Mouse (Mus musculus) forebrain, embryonic 15.5 days (tissue): ENCODE results near the gene Ffar2. TPM values are rescaled to one million over a fixed set of nuclear protein-coding genes. Genes with fewer than 3 reads are reported as not detected.

Source experiments
- ATAC-seq: fragments of 200-750 bp; cut with Nextera tagmentation; replicated peaks from 2 replicates; pipeline ENCODE4 v1.8.0; 2017; ENCODE audit warnings: mild to moderate bottlenecking, moderate TSS enrichment, moderate library complexity
- H3K27ac ChIP-seq: fragments of 300-500 bp; sonication (generic); replicated peaks from 2 replicates; pipeline ENCODE4 v1.5.1; 2015; ENCODE audit warnings: mild to moderate bottlenecking, inconsistent platforms
- H3K27me3 ChIP-seq: fragments of 300-500 bp; sonication (generic); 2 replicates; pipeline ENCODE4 v1.6.1; 2015; ENCODE audit warnings: inconsistent platforms
- H3K36me3 ChIP-seq: fragments of 300-500 bp; sonication (generic); 2 replicates; pipeline ENCODE4 v1.6.1; 2015; ENCODE audit warnings: mild to moderate bottlenecking, inconsistent platforms
- H3K4me1 ChIP-seq: fragments of 300-500 bp; sonication (generic); 2 replicates; pipeline ENCODE4 v1.6.1; 2015; ENCODE audit warnings: inconsistent platforms
- H3K4me2 ChIP-seq: fragments of 300-500 bp; sonication (generic); replicated peaks from 2 replicates; pipeline ENCODE4 v1.6.1; 2015; ENCODE audit warnings: mild to moderate bottlenecking, inconsistent platforms
- H3K4me3 ChIP-seq: fragments of 300-500 bp; sonication (generic); 2 replicates; pipeline ENCODE4 v1.5.1; 2015; ENCODE audit warnings: mild to moderate bottlenecking, inconsistent platforms
- H3K9ac ChIP-seq: fragments of 300-500 bp; sonication (generic); replicated peaks from 2 replicates; pipeline ENCODE4 v1.6.1; 2015; ENCODE audit warnings: mild to moderate bottlenecking, inconsistent platforms
- H3K9me3 ChIP-seq: fragments of 300-500 bp; sonication (generic); 2 replicates; pipeline ENCODE4 v1.6.1; 2016; ENCODE audit warnings: inconsistent platforms
- WGBS: fragments of 180-500 bp; shearing (Covaris S2); methylation state at CpG from one replicate; pipeline ENCODE4 v1.1.7; 2015; ENCODE audit warnings: mixed read lengths; 5-methylcytosine and 5-hydroxymethylcytosine counted together
- polyA plus RNA-seq: library from polyadenylated mRNA; unstranded; fragments of >200 nt; fragmentation: Nextera tagmentation; extraction: Ambion mirVana; gene quantifications from 2 replicates; pipeline ENCODE4 v1.2.1, GENCODE M21; 2015

The Ffar2 gene
- 0.17 and 0.24 TPM in 2 replicates for polyA plus RNA-seq

- Histone ChIP-seq H3K9ac (no peak within 1 kb of the TSS), H3K4me1 (no peaks in the 10 kb centered on the region), H3K4me2 (no peak within 1 kb of the TSS), H3K27ac (no peak within 1 kb of the TSS), H3K4me3 (no peak within 1 kb of the TSS), H3K9me3 (no peaks in the 10 kb centered on the region), H3K27me3 (no peaks in the 10 kb centered on the region), H3K36me3 (no peaks in the 10 kb centered on the region)
- 90% methylated on average over 18 of the region's 18 CpGs for WGBS
- no peak for ATAC-seq
Observed at GRCm38 (mm10) chr7:30823675-30824074, at the start of gene Ffar2. Gene Ffar2, minus strand, starts transcription at chr7:30823775.

- no peak for ATAC-seq
- Histone ChIP-seq H3K36me3 (no peaks in the 10 kb centered on the region), H3K9me3 (no peaks in the 10 kb centered on the region), H3K4me1 (no peaks in the 10 kb centered on the region), H3K4me3 (no peak overlapping the region), H3K27ac (no peak overlapping the region), H3K4me2 (no peak overlapping the region), H3K27me3 (no peaks in the 10 kb centered on the region), H3K9ac (no peak overlapping the region)
- 27% methylated on average over 15 of the region's 15 CpGs for whole genome bisulfite sequencing
Observed at GRCm38 (mm10) chr7:30873083-30873482, 49.5 kb upstream of the Ffar2 start.

GRCm38 (mm10) chr7:30863386-30863785 lies 39.8 kb upstream of the Ffar2 start:
- ATAC-seq, result no peak
- no peaks in the 10 kb centered on the region for H3K4me1 ChIP-seq
- no peak overlapping the region for H3K4me3 ChIP-seq
- no peak overlapping the region for H3K4me2 ChIP-seq
- no peak overlapping the region for H3K27ac ChIP-seq
- H3K27me3 ChIP-seq, result no peaks in the 10 kb centered on the region
- no peaks in the 10 kb centered on the region for H3K36me3 ChIP-seq
- 72% methylated on average over 8 of the region's 8 CpGs for WGBS
- no peak overlapping the region for H3K9ac ChIP-seq
- no peaks in the 10 kb centered on the region for H3K9me3 ChIP-seq

- Histone ChIP-seq H3K36me3 (no peaks in the 10 kb centered on the region), H3K4me2 (no peak within 1 kb of the TSS), H3K27ac (no peak within 1 kb of the TSS), H3K4me3 (no peak within 1 kb of the TSS), H3K4me1 (no peaks in the 10 kb centered on the region), H3K27me3 (no peaks in the 10 kb centered on the region), H3K9me3 (no peaks in the 10 kb centered on the region), H3K9ac (no peak within 1 kb of the TSS)
- no peak for ATAC-seq
- WGBS, result 84% methylated on average over 12 of the region's 12 CpGs
Observed at GRCm38 (mm10) chr7:30861464-30861863, 37.9 kb upstream of the Ffar2 start, which contains the start of gene Ffar1. Gene Ffar1, minus strand, starts transcription at chr7:30861564.

- peak overlapping the region; percentile 38 for H3K4me2 ChIP-seq
- H3K4me3 ChIP-seq, result peak overlapping the region; percentile 30
- peak; percentile 80 for ATAC-seq
- no peak overlapping the region for H3K27ac ChIP-seq
- H3K9me3 ChIP-seq, result no peaks in the 10 kb centered on the region
- no peaks in the 10 kb centered on the region for H3K27me3 ChIP-seq
- no peaks in the 10 kb centered on the region for H3K4me1 ChIP-seq
- H3K9ac ChIP-seq, result peak overlapping the region; percentile 33; the same call in 1 of the 2 replicates
- 9% methylated on average over 14 of the region's 16 CpGs for WGBS
- H3K36me3 ChIP-seq, result no peaks in the 10 kb centered on the region
Observed at GRCm38 (mm10) chr7:30859635-30860402, 36.2 kb upstream of the Ffar2 start.

GRCm38 (mm10) chr7:30859290-30859634 lies 35.7 kb upstream of the Ffar2 start:
- peak; percentile 50; the same call in 1 of the 2 replicates for ATAC-seq
- H3K4me1 ChIP-seq, result no peaks in the 10 kb centered on the region
- no peaks in the 10 kb centered on the region for H3K36me3 ChIP-seq
- H3K27ac ChIP-seq, result no peak overlapping the region
- no peak overlapping the region for H3K4me2 ChIP-seq
- no peak overlapping the region for H3K4me3 ChIP-seq
- no peaks in the 10 kb centered on the region for H3K9me3 ChIP-seq
- no peaks in the 10 kb centered on the region for H3K27me3 ChIP-seq
- no peak overlapping the region for H3K9ac ChIP-seq

- H3K4me2 ChIP-seq, result no peak overlapping the region
- no peak overlapping the region for H3K27ac ChIP-seq
- ATAC-seq, result no peak
- no peaks in the 10 kb centered on the region for H3K9me3 ChIP-seq
- H3K27me3 ChIP-seq, result no peaks in the 10 kb centered on the region
- no peaks in the 10 kb centered on the region for H3K36me3 ChIP-seq
- H3K4me3 ChIP-seq, result no peak overlapping the region
- 72% methylated on average over 1 of the region's 1 CpGs for WGBS
- H3K4me1 ChIP-seq, result no peaks in the 10 kb centered on the region
- H3K9ac ChIP-seq, result no peak overlapping the region
Observed at GRCm38 (mm10) chr7:30857746-30858145, 34.2 kb upstream of the Ffar2 start.

- Histone ChIP-seq H3K9ac (no peak within 1 kb of the TSS), H3K27ac (no peak within 1 kb of the TSS), H3K4me3 (no peak within 1 kb of the TSS), H3K4me1 (no peaks in the 10 kb centered on the region), H3K4me2 (no peak within 1 kb of the TSS), H3K27me3 (no peaks in the 10 kb centered on the region), H3K9me3 (no peaks in the 10 kb centered on the region), H3K36me3 (no peaks in the 10 kb centered on the region)
- no peak for ATAC-seq
- WGBS, result 83% methylated on average over 6 of the region's 6 CpGs
Observed at GRCm38 (mm10) chr7:30856078-30856477, 32.5 kb upstream of the Ffar2 start, which contains the start of gene Ffar3. Gene Ffar3, minus strand, starts transcription at chr7:30856178.

GRCm38 (mm10) chr7:30851421-30851820 lies 27.8 kb upstream of the Ffar2 start:
- H3K36me3 ChIP-seq, result no peaks in the 10 kb centered on the region
- H3K9me3 ChIP-seq, result no peaks in the 10 kb centered on the region
- H3K4me3 ChIP-seq, result no peak overlapping the region
- no peak overlapping the region for H3K9ac ChIP-seq
- no peaks in the 10 kb centered on the region for H3K4me1 ChIP-seq
- ATAC-seq, result no peak
- 79% methylated on average over 1 of the region's 1 CpGs for WGBS
- no peak overlapping the region for H3K27ac ChIP-seq
- H3K4me2 ChIP-seq, result no peak overlapping the region
- H3K27me3 ChIP-seq, result no peaks in the 10 kb centered on the region

- Histone ChIP-seq H3K9me3 (no peaks in the 10 kb centered on the region), H3K27me3 (no peaks in the 10 kb centered on the region), H3K27ac (no peak overlapping the region), H3K9ac (no peak overlapping the region), H3K4me1 (no peaks in the 10 kb centered on the region; the same call in 1 of the 2 replicates), H3K36me3 (no peaks in the 10 kb centered on the region), H3K4me3 (no peak overlapping the region), H3K4me2 (no peak overlapping the region)
- WGBS, result 76% methylated on average over 6 of the region's 6 CpGs
- ATAC-seq, result no peak
Observed at GRCm38 (mm10) chr7:30847934-30848333, 24.4 kb upstream of the Ffar2 start.

- Histone ChIP-seq H3K4me3 (no peak overlapping the region), H3K9me3 (no peaks in the 10 kb centered on the region), H3K9ac (no peak overlapping the region), H3K4me1 (no peaks in the 10 kb centered on the region; the same call in 1 of the 2 replicates), H3K36me3 (no peaks in the 10 kb centered on the region), H3K27me3 (no peaks in the 10 kb centered on the region), H3K27ac (no peak overlapping the region), H3K4me2 (no peak overlapping the region)
- 77% methylated on average over 5 of the region's 5 CpGs for WGBS
- ATAC-seq, result no peak
Observed at GRCm38 (mm10) chr7:30847386-30847785, 23.8 kb upstream of the Ffar2 start.

GRCm38 (mm10) chr7:30846505-30847053 lies 23.0 kb upstream of the Ffar2 start:
- Histone ChIP-seq H3K27me3 (no peaks in the 10 kb centered on the region), H3K4me1 (no peaks in the 10 kb centered on the region; the same call in 1 of the 2 replicates), H3K4me3 (no peak overlapping the region), H3K9me3 (no peaks in the 10 kb centered on the region), H3K9ac (no peak overlapping the region), H3K4me2 (no peak overlapping the region), H3K36me3 (no peaks in the 10 kb centered on the region), H3K27ac (no peak overlapping the region)
- ATAC-seq, result no peak
- WGBS, result 88% methylated on average over 2 of the region's 2 CpGs
